Mouse (Mus musculus): Measurements from ENCODE around the gene Cisd2.
A peak's percentile ranks its signal among the peaks of the same experiment; 100 is the strongest.

Cisd2 gene

GRCm38 (mm10) chr3:135411056-135411455 is 12.7 kb downstream of the Cisd2 start:
- DNase-seq (ENCODE audit: low spot score), result no peak

GRCm38 (mm10) chr3:135409219-135409618 is 14.5 kb downstream of the Cisd2 start:
- no peak for DNase-seq (ENCODE audit: low spot score)

- DNase-seq (ENCODE audit: low spot score), result no peak
These were observed 16.4 kb downstream of the Cisd2 start for GRCm38 (mm10) chr3:135407351-135407750.

GRCm38 (mm10) chr3:135404599-135404998 is 19.1 kb downstream of the Cisd2 start:
- DNase-seq (ENCODE audit: low spot score), result no peak

GRCm38 (mm10) chr3:135403856-135404255 is 19.9 kb downstream of the Cisd2 start:
- DNase-seq (ENCODE audit: low spot score), result no peak

GRCm38 (mm10) chr3:135403211-135403610 is 20.5 kb downstream of the Cisd2 start:
- no peak for DNase-seq (ENCODE audit: low spot score)

- DNase-seq (ENCODE audit: low spot score), result peak; percentile 91
These were observed 21.5 kb downstream of the Cisd2 start for GRCm38 (mm10) chr3:135402201-135402658.

- DNase-seq (ENCODE audit: low spot score), result no peak
These were observed 26.6 kb downstream of the Cisd2 start for GRCm38 (mm10) chr3:135397112-135397511.

- peak; percentile 8 for DNase-seq (ENCODE audit: low spot score)
These were observed 27.6 kb downstream of the Cisd2 start for GRCm38 (mm10) chr3:135396081-135396480.

GRCm38 (mm10) chr3:135395085-135395484 is 28.6 kb downstream of the Cisd2 start:
- DNase-seq (ENCODE audit: low spot score), result peak; percentile 9

- DNase-seq (ENCODE audit: low spot score), result no peak
These were observed 30.5 kb downstream of the Cisd2 start for GRCm38 (mm10) chr3:135393186-135393585.

- no peak for DNase-seq (ENCODE audit: low spot score)
These were observed 43.9 kb downstream of the Cisd2 start for GRCm38 (mm10) chr3:135379868-135380267.

- no peak for DNase-seq (ENCODE audit: low spot score)
These were observed 46.3 kb downstream of the Cisd2 start for GRCm38 (mm10) chr3:135377445-135377844.

- DNase-seq (ENCODE audit: low spot score), result no peak
These were observed 47.9 kb downstream of the Cisd2 start for GRCm38 (mm10) chr3:135375836-135376235.

- no peak for DNase-seq (ENCODE audit: low spot score)
These were observed 66.3 kb downstream of the Cisd2 start for GRCm38 (mm10) chr3:135357394-135357793.

Measured in urinary bladder, postnatal 14 days (tissue).